Mouse (Mus musculus): ENCODE data around the gene Rin2. TPM values are rescaled to one million over a fixed set of nuclear protein-coding genes. Genes with fewer than 3 reads are reported as not detected.

The Rin2 gene
- polyA plus RNA-seq, 2 experiments = 38.1 to 49.7 TPM

- DNase-seq (ENCODE audit: low spot score) (no peak), ATAC-seq (ENCODE audit: low FRiP score, low read depth) (no peak)
- H3K27ac ChIP-seq (replicated peaks; ENCODE audit: low read depth, low read length) = no peak overlapping the region
- no peak for TF ChIP-seq POLR2A (IDR thresholded peaks at IDR 0.05; ENCODE audit: borderline replicate concordance, extremely low read depth, insufficient read depth, insufficient read length)
- no peaks in the 10 kb centered on the region for H3K9me3 ChIP-seq (ENCODE audit: control insufficient read depth, low read length)
- H3K4me3 ChIP-seq (replicated peaks; ENCODE audit: low read length) = no peak overlapping the region
- H3K27me3 ChIP-seq (ENCODE audit: control insufficient read depth, insufficient read depth, low read length) = no peaks in the 10 kb centered on the region
- H3K4me1 ChIP-seq (ENCODE audit: control insufficient read depth, insufficient read depth, low read length) = peaks cover 34% of the 10 kb centered on the region
- H3K4me2 ChIP-seq (replicated peaks; ENCODE audit: low read depth, low read length, severe bottlenecking) = no peak overlapping the region
- no peak overlapping the region for H3K9ac ChIP-seq (ENCODE audit: low read depth, low read length, severe bottlenecking)
- H3K36me3 ChIP-seq (ENCODE audit: control insufficient read depth, insufficient read depth, low read length) = peaks cover 11% of the 10 kb centered on the region
- WGBS = 76% methylated on average over 9 of the region's 9 CpGs
These were observed 180.8 kb downstream of the Rin2 start for GRCm38 (mm10) chr2:145855831-145856230.

GRCm38 (mm10) chr2:145857864-145858263 is 182.8 kb downstream of the Rin2 start:
- Histone ChIP-seq H3K9me3 (ENCODE audit: control insufficient read depth, low read length) (no peaks in the 10 kb centered on the region), H3K27ac (replicated peaks; ENCODE audit: low read depth, low read length) (no peak overlapping the region), H3K27me3 (ENCODE audit: control insufficient read depth, insufficient read depth, low read length) (no peaks in the 10 kb centered on the region), H3K4me1 (ENCODE audit: control insufficient read depth, insufficient read depth, low read length) (peaks cover 24% of the 10 kb centered on the region), H3K4me3 (replicated peaks; ENCODE audit: low read length) (no peak overlapping the region), H3K36me3 (ENCODE audit: control insufficient read depth, insufficient read depth, low read length) (peaks cover 8% of the 10 kb centered on the region; the same call in 1 of the 2 replicates), H3K9ac (ENCODE audit: low read depth, low read length, severe bottlenecking) (no peak overlapping the region), H3K4me2 (replicated peaks; ENCODE audit: low read depth, low read length, severe bottlenecking) (no peak overlapping the region)
- TF ChIP-seq POLR2A (IDR thresholded peaks at IDR 0.05; ENCODE audit: borderline replicate concordance, extremely low read depth, insufficient read depth, insufficient read length) = no peak
- DNase-seq (ENCODE audit: low spot score) (no peak), ATAC-seq (ENCODE audit: low FRiP score, low read depth) (no peak)
- 73% methylated on average over 8 of the region's 8 CpGs for WGBS

- peak overlapping the region; percentile 98 for H3K27ac ChIP-seq (replicated peaks; ENCODE audit: low read depth, low read length)
- DNase-seq (ENCODE audit: low spot score) (peak; percentile 91), ATAC-seq (ENCODE audit: low FRiP score, low read depth) (peak; percentile 75)
- no peaks in the 10 kb centered on the region for H3K27me3 ChIP-seq (ENCODE audit: control insufficient read depth, insufficient read depth, low read length)
- peaks cover 5% of the 10 kb centered on the region; the same call in 1 of the 2 replicates for H3K36me3 ChIP-seq (ENCODE audit: control insufficient read depth, insufficient read depth, low read length)
- H3K4me1 ChIP-seq (ENCODE audit: control insufficient read depth, insufficient read depth, low read length) = peaks cover 33% of the 10 kb centered on the region
- no peak for TF ChIP-seq POLR2A (IDR thresholded peaks at IDR 0.05; ENCODE audit: borderline replicate concordance, extremely low read depth, insufficient read depth, insufficient read length)
- H3K9ac ChIP-seq (ENCODE audit: low read depth, low read length, severe bottlenecking) = peak overlapping the region; percentile 40
- peak overlapping the region; percentile 80 for H3K4me2 ChIP-seq (replicated peaks; ENCODE audit: low read depth, low read length, severe bottlenecking)
- H3K9me3 ChIP-seq (ENCODE audit: control insufficient read depth, low read length) = no peaks in the 10 kb centered on the region
- H3K4me3 ChIP-seq (replicated peaks; ENCODE audit: low read length) = peak overlapping the region; percentile 61
- WGBS = 4% methylated on average over 6 of the region's 7 CpGs
These were observed 184.5 kb downstream of the Rin2 start for GRCm38 (mm10) chr2:145859442-145859931.

- whole genome bisulfite sequencing = 9% methylated on average over 40 of the region's 40 CpGs
- peak; percentile 96 for DNase-seq (ENCODE audit: low spot score)
- 0 out of 2 replicates have a peak, but pooled peaks have one; percentile 17 for TF ChIP-seq POLR2A (IDR thresholded peaks at IDR 0.05; ENCODE audit: borderline replicate concordance, extremely low read depth, insufficient read depth, insufficient read length)
- peak; percentile 87 for ATAC-seq (ENCODE audit: low FRiP score, low read depth)
- Histone ChIP-seq H3K36me3 (ENCODE audit: control insufficient read depth, insufficient read depth, low read length) (0 out of 2 replicates have a peak, but pooled peaks cover 4% of the 10 kb centered on the region), H3K4me1 (ENCODE audit: control insufficient read depth, insufficient read depth, low read length) (peaks cover 33% of the 10 kb centered on the region), H3K27ac (replicated peaks; ENCODE audit: low read depth, low read length) (peak overlapping the region; percentile 98), H3K9me3 (ENCODE audit: control insufficient read depth, low read length) (no peaks in the 10 kb centered on the region), H3K4me2 (replicated peaks; ENCODE audit: low read depth, low read length, severe bottlenecking) (peak overlapping the region; percentile 80), H3K4me3 (replicated peaks; ENCODE audit: low read length) (peak overlapping the region; percentile 61), H3K27me3 (ENCODE audit: control insufficient read depth, insufficient read depth, low read length) (no peaks in the 10 kb centered on the region), H3K9ac (ENCODE audit: low read depth, low read length, severe bottlenecking) (peak overlapping the region; percentile 71)
These were observed 185.2 kb downstream of the Rin2 start for GRCm38 (mm10) chr2:145859932-145860801.

Measured in limb, embryonic 14.5 days (tissue).